Mouse (Mus musculus) E14TG2a.4 (cell line): ENCODE measurements around the gene Mat2a.

Experiments used
- H3K27me3 ChIP-seq: 2 replicates; pipeline ENCODE4 v1.6.1; 2014; ENCODE audit warnings: low read length, control low read depth; ENCODE audit not compliant: insufficient read depth
- H3K36me3 ChIP-seq: 2 replicates; pipeline ENCODE4 v1.6.1; 2014; ENCODE audit warnings: low read length, control low read depth; ENCODE audit not compliant: insufficient read depth
- H3K4me1 ChIP-seq: replicated peaks from 2 replicates; pipeline ENCODE4 v1.6.1; 2014; ENCODE audit warnings: low read depth, low read length, control low read depth
- H3K4me3 ChIP-seq: replicated peaks from 2 replicates; pipeline ENCODE4 v1.5.1; 2014; ENCODE audit warnings: mild to moderate bottlenecking, low read length
- H3K9me3 ChIP-seq: 2 replicates; pipeline ENCODE4 v1.6.1; 2014; ENCODE audit warnings: low read length, control low read depth
- CTCF ChIP-seq: conservative IDR thresholded peaks from 2 replicates; pipeline ENCODE4 v1.5.1; 2014; ENCODE audit warnings: low read length
- NANOG ChIP-seq: IDR thresholded peaks from 2 replicates; pipeline ENCODE4 v1.6.1; 2014; ENCODE audit warnings: borderline replicate concordance, low read length, mixed read lengths
- POU5F1 ChIP-seq: IDR thresholded peaks from 2 replicates; pipeline ENCODE4 v1.6.1; 2014; ENCODE audit warnings: low read length, borderline replicate concordance

The Mat2a gene

GRCm38 (mm10) chr6:72392341-72392740, 47.0 kb downstream of the Mat2a start:
- Histone ChIP-seq H3K36me3 (no peaks in the 10 kb centered on the region), H3K4me1 (peaks cover 24% of the 10 kb centered on the region), H3K27me3 (peaks cover 21% of the 10 kb centered on the region), H3K4me3 (no peak overlapping the region), H3K9me3 (no peaks in the 10 kb centered on the region)
- TF ChIP-seq NANOG = no peak

- H3K27me3 ChIP-seq = peaks cover 21% of the 10 kb centered on the region
- no peaks in the 10 kb centered on the region for H3K36me3 ChIP-seq
- TF ChIP-seq POU5F1 = no peak
- no peak for TF ChIP-seq NANOG
- no peak for TF ChIP-seq CTCF
- H3K4me1 ChIP-seq = peaks cover 24% of the 10 kb centered on the region
- H3K4me3 ChIP-seq = peak overlapping the region; percentile 76
- H3K9me3 ChIP-seq = no peaks in the 10 kb centered on the region
Observed at GRCm38 (mm10) chr6:72390795-72391521, 48.4 kb downstream of the Mat2a start.

GRCm38 (mm10) chr6:72389941-72390771, 49.2 kb downstream of the Mat2a start, which contains the start of gene Vamp8:
Gene Vamp8 (minus strand): TSS chr6:72390703.
- no peaks in the 10 kb centered on the region for H3K9me3 ChIP-seq
- H3K27me3 ChIP-seq = peaks cover 23% of the 10 kb centered on the region
- H3K36me3 ChIP-seq = no peaks in the 10 kb centered on the region
- H3K4me3 ChIP-seq = peak within 1 kb of the TSS; percentile 76
- H3K4me1 ChIP-seq = peaks cover 24% of the 10 kb centered on the region
- no peak for TF ChIP-seq CTCF
- TF ChIP-seq NANOG = no peak
- no peak for TF ChIP-seq POU5F1

- H3K36me3 ChIP-seq = no peaks in the 10 kb centered on the region
- TF ChIP-seq CTCF (no peak), POU5F1 (no peak), NANOG (no peak)
- peak overlapping the region; percentile 76 for H3K4me3 ChIP-seq
- no peaks in the 10 kb centered on the region for H3K9me3 ChIP-seq
- H3K4me1 ChIP-seq = peaks cover 24% of the 10 kb centered on the region
- H3K27me3 ChIP-seq = peaks cover 24% of the 10 kb centered on the region
Observed at GRCm38 (mm10) chr6:72389471-72389940, 49.9 kb downstream of the Mat2a start.

GRCm38 (mm10) chr6:72388791-72389329, 50.5 kb downstream of the Mat2a start:
- Histone ChIP-seq H3K4me3 (no peak overlapping the region), H3K27me3 (peaks cover 24% of the 10 kb centered on the region), H3K36me3 (no peaks in the 10 kb centered on the region), H3K4me1 (peaks cover 24% of the 10 kb centered on the region), H3K9me3 (no peaks in the 10 kb centered on the region)
- TF ChIP-seq CTCF = no peak
- no peak for TF ChIP-seq NANOG
- no peak for TF ChIP-seq POU5F1

- H3K36me3 ChIP-seq = no peaks in the 10 kb centered on the region
- H3K27me3 ChIP-seq = peaks cover 27% of the 10 kb centered on the region
- TF ChIP-seq CTCF (no peak), POU5F1 (no peak), NANOG (no peak)
- peaks cover 24% of the 10 kb centered on the region for H3K4me1 ChIP-seq
- H3K4me3 ChIP-seq = no peak overlapping the region
- no peaks in the 10 kb centered on the region for H3K9me3 ChIP-seq
Observed at GRCm38 (mm10) chr6:72388266-72388665, 51.1 kb downstream of the Mat2a start.

- no peak for TF ChIP-seq POU5F1
- TF ChIP-seq NANOG = no peak
- TF ChIP-seq CTCF = no peak
- H3K27me3 ChIP-seq = peaks cover 31% of the 10 kb centered on the region
- no peaks in the 10 kb centered on the region for H3K9me3 ChIP-seq
- no peaks in the 10 kb centered on the region for H3K36me3 ChIP-seq
- H3K4me1 ChIP-seq = peaks cover 24% of the 10 kb centered on the region
- H3K4me3 ChIP-seq = no peak overlapping the region
Observed at GRCm38 (mm10) chr6:72387816-72388215, 51.5 kb downstream of the Mat2a start.

- no peak overlapping the region for H3K4me3 ChIP-seq
- TF ChIP-seq POU5F1 = no peak
- TF ChIP-seq NANOG = no peak
- no peak for TF ChIP-seq CTCF
Observed at GRCm38 (mm10) chr6:72386561-72386960, 52.8 kb downstream of the Mat2a start.

More at GRCm38 (mm10) chr6:72386561-72386960, 52.8 kb downstream of the Mat2a start:
- peaks cover 24% of the 10 kb centered on the region for H3K4me1 ChIP-seq
- H3K27me3 ChIP-seq = peaks cover 40% of the 10 kb centered on the region
- H3K36me3 ChIP-seq = no peaks in the 10 kb centered on the region
- H3K9me3 ChIP-seq = no peaks in the 10 kb centered on the region
